ENCODE assay signal across 29 mouse cellular contexts in genomic region chr14:118611714-118612113, GRCm38 (mm10).
DNase-seq lines count a peak whose midpoint lies in the region; ATAC-seq and TF ChIP-seq lines count a peak whose summit lies in the region.
"Had no signal": no experiment of that assay in that cellular context is flagged by ENCODE, and none has a peak within 500 bp of the region (broad histone marks: within the 10 kb centered on the region; RNA-seq: fewer than 3 reads in every experiment).

No protein-coding gene starts in this region.

- TF ChIP-seq POLR2A in lung, adult 2 months (IDR thresholded peaks at IDR 0.05; ENCODE audit: borderline replicate concordance, extremely low read depth, low read depth, low read length) = no peak

- H3K9me3 ChIP-seq in intestine, embryonic 15.5 days = no peaks in the 10 kb centered on the region
- no peaks in the 10 kb centered on the region for H3K9me3 ChIP-seq in stomach, embryonic 14.5 days (ENCODE audit: control insufficient read depth, low read depth, low read length)
- H3K9me3 ChIP-seq: embryonic facial prominence, embryonic 12.5 days; heart, embryonic 10.5 days; heart, embryonic 15.5 days; limb, embryonic 12.5 days; liver, embryonic 15.5 days; megakaryocyte, embryonic 14.5 days; midbrain, embryonic 12.5 days; neural tube, embryonic 12.5 days had no signal

- H3K27ac ChIP-seq in intestine, embryonic 15.5 days = no peak overlapping the region
- H3K27ac ChIP-seq in stomach, embryonic 14.5 days (ENCODE audit: low read length) = no peak overlapping the region
- H3K27ac ChIP-seq: embryonic facial prominence, embryonic 12.5 days; heart, embryonic 10.5 days; heart, embryonic 15.5 days; hindbrain, postnatal 0 days; limb, embryonic 12.5 days; liver, embryonic 15.5 days; midbrain, embryonic 12.5 days; neural tube, embryonic 12.5 days had no signal

- no peak overlapping the region; the same call in 1 of the 2 replicates for H3K4me2 ChIP-seq in intestine, embryonic 15.5 days (replicated peaks)
- no peak overlapping the region; the same call in 1 of the 2 replicates for H3K4me2 ChIP-seq in stomach, embryonic 14.5 days (replicated peaks; ENCODE audit: low read depth, low read length)
- H3K4me2 ChIP-seq: embryonic facial prominence, embryonic 12.5 days; heart, embryonic 15.5 days; limb, embryonic 12.5 days; liver, embryonic 15.5 days; midbrain, embryonic 12.5 days; neural tube, embryonic 12.5 days had no signal

- no peak overlapping the region for H3K9ac ChIP-seq in intestine, embryonic 15.5 days
- H3K9ac ChIP-seq in stomach, embryonic 14.5 days (replicated peaks; ENCODE audit: low read depth, low read length) = no peak overlapping the region
- H3K9ac ChIP-seq: embryonic facial prominence, embryonic 12.5 days; heart, embryonic 15.5 days; limb, embryonic 12.5 days; liver, embryonic 15.5 days; midbrain, embryonic 12.5 days; neural tube, embryonic 12.5 days had no signal

- H3K4me3 ChIP-seq in intestine, embryonic 15.5 days (replicated peaks) = no peak overlapping the region
- H3K4me3 ChIP-seq in lung, adult 2 months (replicated peaks; ENCODE audit: extremely low read depth, low read depth, low read length) = no peak overlapping the region
- no peak overlapping the region for H3K4me3 ChIP-seq in stomach, embryonic 14.5 days (ENCODE audit: low read depth, low read length)
- H3K4me3 ChIP-seq: embryonic facial prominence, embryonic 12.5 days; heart, embryonic 10.5 days; heart, embryonic 15.5 days; limb, embryonic 12.5 days; liver, embryonic 15.5 days; megakaryocyte, embryonic 14.5 days; midbrain, embryonic 12.5 days; myocyte; neural tube, embryonic 12.5 days had no signal

- 0 out of 2 replicates have a peak, but pooled peaks cover 2% of the 10 kb centered on the region for H3K4me1 ChIP-seq in intestine, embryonic 15.5 days (replicated peaks)
- H3K4me1 ChIP-seq in lung, adult 2 months (ENCODE audit: control insufficient read depth, insufficient read depth, low read length) = peaks cover 3% of the 10 kb centered on the region; the same call in 1 of the 2 replicates
- no peaks in the 10 kb centered on the region for H3K4me1 ChIP-seq in stomach, embryonic 14.5 days (ENCODE audit: control insufficient read depth, insufficient read depth, low read length)
- H3K4me1 ChIP-seq: embryonic facial prominence, embryonic 12.5 days; heart, embryonic 10.5 days; heart, embryonic 15.5 days; liver, embryonic 15.5 days; neural tube, embryonic 12.5 days had no signal

- no peak for TF ChIP-seq CTCF in lung, adult 2 months (IDR thresholded peaks at IDR 0.05; ENCODE audit: insufficient read depth, low read length)

- WGBS in intestine, embryonic 15.5 days = 58% methylated on average over 17 of the region's 17 CpGs
- 42% methylated on average over 17 of the region's 17 CpGs for WGBS in lung, adult 2 months
- WGBS in stomach, embryonic 14.5 days = 55% methylated on average over 17 of the region's 17 CpGs

- peak; percentile 60 for ATAC-seq in intestine, embryonic 15.5 days
- 0 out of 2 replicates have a peak, but pooled peaks have one; percentile 43 for ATAC-seq in stomach, embryonic 14.5 days (ENCODE audit: insufficient number of reproducible peaks, insufficient read depth, low FRiP score, low read depth)
- no peak for ATAC-seq in inflammation-experienced regulatory T-cells, adult 6 months
- ATAC-seq: CD4-positive, CD25-positive, alpha-beta regulatory T cell, adult 4 months; forebrain, embryonic 14.5 days; hindbrain, postnatal 0 days had no signal

- DNase-seq in lung, adult 2 months = peak; percentile 10
- DNase-seq in lung, postnatal 10 days = peak; percentile 19
- no peak for DNase-seq in adrenal gland, postnatal 14 days
- no peak for DNase-seq in retina, postnatal 1 day
- no peak for DNase-seq in thymus, postnatal 10 days (ENCODE audit: low spot score in 2 of 2)
- DNase-seq: cerebellum, adult 8-10 months; cerebellum, postnatal 36 days; embryo, embryonic 11 days; gastrocnemius, postnatal 25 days; heart, adult 11 months; kidney, adult 8-10 months; kidney, postnatal 10 days; right cerebral cortex, postnatal 4 days; thymus, postnatal 36 days had no signal

- no peaks in the 10 kb centered on the region for H3K36me3 ChIP-seq in intestine, embryonic 15.5 days
- no peaks in the 10 kb centered on the region for H3K36me3 ChIP-seq in stomach, embryonic 14.5 days (ENCODE audit: control insufficient read depth, insufficient read depth, low read length)
- H3K36me3 ChIP-seq: embryonic facial prominence, embryonic 12.5 days; heart, embryonic 10.5 days; heart, embryonic 15.5 days; limb, embryonic 12.5 days; midbrain, embryonic 12.5 days; neural tube, embryonic 12.5 days had no signal

- H3K27me3 ChIP-seq in intestine, embryonic 15.5 days (replicated peaks) = no peaks in the 10 kb centered on the region
- no peaks in the 10 kb centered on the region for H3K27me3 ChIP-seq in stomach, embryonic 14.5 days (ENCODE audit: control insufficient read depth, insufficient read depth, low read length)
- H3K27me3 ChIP-seq: embryonic facial prominence, embryonic 12.5 days; heart, embryonic 15.5 days; liver, embryonic 15.5 days; megakaryocyte, embryonic 14.5 days; midbrain, embryonic 12.5 days; neural tube, embryonic 12.5 days had no signal

Comparison
In these comparisons a context has a peak if more than half of its experiments do, and no peak if none do; other contexts are left out.
1. DNase-seq: peak in lung, adult 2 months (single experiment) and lung, postnatal 10 days (single experiment); none in adrenal gland, postnatal 14 days (single experiment), retina, postnatal 1 day (single experiment) and thymus, postnatal 10 days (0 of 2).